Mouse (Mus musculus) E14TG2a.4 (cell line): Measurements from ENCODE around the gene Maats1.

Experiments used
- H3K27me3 ChIP-seq: 2 replicates; pipeline ENCODE4 v1.6.1; 2014; ENCODE audit warnings: low read length, control low read depth; ENCODE audit not compliant: insufficient read depth
- H3K36me3 ChIP-seq: 2 replicates; pipeline ENCODE4 v1.6.1; 2014; ENCODE audit warnings: low read length, control low read depth; ENCODE audit not compliant: insufficient read depth
- H3K4me1 ChIP-seq: replicated peaks from 2 replicates; pipeline ENCODE4 v1.6.1; 2014; ENCODE audit warnings: low read depth, low read length, control low read depth
- H3K4me3 ChIP-seq: replicated peaks from 2 replicates; pipeline ENCODE4 v1.5.1; 2014; ENCODE audit warnings: mild to moderate bottlenecking, low read length
- H3K9me3 ChIP-seq: 2 replicates; pipeline ENCODE4 v1.6.1; 2014; ENCODE audit warnings: low read length, control low read depth
- CTCF ChIP-seq: conservative IDR thresholded peaks from 2 replicates; pipeline ENCODE4 v1.5.1; 2014; ENCODE audit warnings: low read length
- NANOG ChIP-seq: IDR thresholded peaks from 2 replicates; pipeline ENCODE4 v1.6.1; 2014; ENCODE audit warnings: borderline replicate concordance, low read length, mixed read lengths
- POU5F1 ChIP-seq: IDR thresholded peaks from 2 replicates; pipeline ENCODE4 v1.6.1; 2014; ENCODE audit warnings: low read length, borderline replicate concordance

Gene Maats1

GRCm38 (mm10) chr16:38321452-38321935 is 20.4 kb downstream of the Maats1 start:
- H3K27me3 ChIP-seq, result peaks cover 19% of the 10 kb centered on the region
- H3K4me1 ChIP-seq, result peaks cover 10% of the 10 kb centered on the region; the same call in 1 of the 2 replicates
- no peak overlapping the region for H3K4me3 ChIP-seq
- no peak for TF ChIP-seq NANOG
- peak; percentile 64 for TF ChIP-seq CTCF
- H3K36me3 ChIP-seq, result no peaks in the 10 kb centered on the region
- no peaks in the 10 kb centered on the region for H3K9me3 ChIP-seq

DNA sequence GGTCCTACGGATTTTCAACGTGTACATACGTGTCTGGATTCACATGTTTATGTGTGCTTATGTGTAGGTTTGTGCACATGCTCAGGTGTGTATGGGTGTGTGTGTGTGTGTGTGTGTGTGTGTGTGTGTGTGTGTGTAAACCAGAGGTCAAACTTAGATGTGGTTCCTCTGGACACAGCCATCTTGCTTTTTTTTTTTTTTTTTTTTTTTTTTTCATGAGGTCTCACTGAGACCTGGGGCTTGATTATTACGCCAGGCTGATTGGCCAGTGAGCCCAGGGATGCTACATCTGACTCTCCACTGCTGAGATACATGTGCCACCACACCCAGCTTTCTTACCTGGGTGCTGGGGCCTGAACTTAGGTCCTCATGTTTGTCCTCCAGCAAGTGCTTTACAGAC is 22.9 kb downstream of the Maats1 start:
- TF ChIP-seq NANOG (no peak), POU5F1 (no peak)
- no peaks in the 10 kb centered on the region for H3K36me3 ChIP-seq
- H3K4me3 ChIP-seq, result no peak overlapping the region
- H3K27me3 ChIP-seq, result peaks cover 6% of the 10 kb centered on the region
- no peaks in the 10 kb centered on the region for H3K9me3 ChIP-seq
- peaks cover 7% of the 10 kb centered on the region; the same call in 1 of the 2 replicates for H3K4me1 ChIP-seq

DNA sequence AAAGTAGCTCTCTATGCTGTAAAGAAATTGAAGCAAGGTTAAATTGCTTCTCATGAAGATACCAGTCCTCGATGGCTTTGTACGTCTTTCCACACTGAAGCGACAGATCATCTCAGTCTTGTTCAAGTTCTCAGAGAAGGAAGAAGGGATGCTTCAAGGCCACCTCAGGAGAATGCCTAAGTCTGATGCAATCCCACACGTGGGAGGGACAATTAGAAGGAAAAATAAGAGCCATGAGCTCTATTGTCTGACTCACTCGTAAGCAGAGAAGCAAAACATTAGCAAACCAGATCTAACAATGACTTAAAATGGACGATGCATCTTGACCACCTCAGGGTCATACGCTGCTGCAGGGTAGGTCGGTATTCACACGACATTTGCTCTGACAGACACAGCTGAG is 23.5 kb downstream of the Maats1 start:
- H3K36me3 ChIP-seq, result no peaks in the 10 kb centered on the region
- 0 out of 2 replicates have a peak, but pooled peaks cover 2% of the 10 kb centered on the region for H3K27me3 ChIP-seq
- TF ChIP-seq CTCF (no peak), NANOG (no peak), POU5F1 (no peak)
- no peaks in the 10 kb centered on the region for H3K9me3 ChIP-seq
- H3K4me3 ChIP-seq, result no peak overlapping the region
- H3K4me1 ChIP-seq, result peaks cover 5% of the 10 kb centered on the region; the same call in 1 of the 2 replicates

DNA sequence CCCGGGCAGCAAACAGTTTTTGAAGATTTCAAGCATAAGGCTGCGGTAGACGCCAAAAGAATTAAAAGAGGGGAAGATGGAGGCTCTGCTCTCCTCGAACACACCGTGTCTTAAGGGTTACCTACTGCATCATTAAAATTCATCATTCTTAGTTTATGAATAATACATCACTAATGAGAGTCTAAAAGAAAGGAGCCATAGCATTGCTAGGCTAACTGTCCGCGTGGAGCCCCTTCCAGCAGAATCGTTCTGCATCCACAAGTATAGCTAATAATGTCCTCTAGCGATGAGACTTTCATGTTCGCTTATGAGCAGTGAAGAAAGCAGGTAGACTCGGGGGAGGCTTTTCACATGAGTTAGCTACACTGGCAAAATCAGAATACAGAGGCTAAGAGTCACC is 33.7 kb downstream of the Maats1 start:
- TF ChIP-seq CTCF, result no peak
- no peak for TF ChIP-seq POU5F1
- no peak for TF ChIP-seq NANOG
- H3K9me3 ChIP-seq, result no peaks in the 10 kb centered on the region
- H3K36me3 ChIP-seq, result no peaks in the 10 kb centered on the region
- peaks cover 35% of the 10 kb centered on the region for H3K27me3 ChIP-seq
- peaks cover 31% of the 10 kb centered on the region for H3K4me1 ChIP-seq
- H3K4me3 ChIP-seq, result no peak overlapping the region

GRCm38 (mm10) chr16:38307651-38308050 is 34.3 kb downstream of the Maats1 start:
- TF ChIP-seq NANOG (no peak), POU5F1 (no peak), CTCF (no peak)
- no peaks in the 10 kb centered on the region for H3K9me3 ChIP-seq
- peaks cover 31% of the 10 kb centered on the region for H3K4me1 ChIP-seq
- peaks cover 35% of the 10 kb centered on the region for H3K27me3 ChIP-seq
- H3K36me3 ChIP-seq, result no peaks in the 10 kb centered on the region
- H3K4me3 ChIP-seq, result no peak overlapping the region

DNA sequence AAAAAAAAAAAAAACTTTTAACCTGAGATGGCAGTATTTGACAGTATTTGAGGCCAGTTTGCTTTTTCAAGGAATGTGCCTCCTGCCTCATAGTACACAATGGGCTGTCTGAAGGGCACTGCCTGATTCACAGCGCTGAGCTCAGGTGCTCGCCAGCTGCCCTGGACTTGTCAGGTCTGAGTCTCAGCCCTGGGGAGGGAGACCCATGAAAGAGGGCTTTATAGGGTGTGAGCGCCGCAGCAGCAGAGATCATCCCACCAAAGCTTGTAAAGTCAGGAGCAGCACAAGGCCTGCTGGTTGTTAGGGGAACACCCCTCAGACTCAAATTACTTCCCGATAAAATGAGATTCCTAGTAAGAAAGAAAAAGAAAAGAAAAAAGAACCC is 34.7 kb downstream of the Maats1 start:
- TF ChIP-seq NANOG (no peak), CTCF (no peak), POU5F1 (no peak)
- Histone ChIP-seq H3K4me3 (no peak overlapping the region), H3K27me3 (peaks cover 35% of the 10 kb centered on the region), H3K9me3 (no peaks in the 10 kb centered on the region), H3K4me1 (peaks cover 31% of the 10 kb centered on the region), H3K36me3 (no peaks in the 10 kb centered on the region)

DNA sequence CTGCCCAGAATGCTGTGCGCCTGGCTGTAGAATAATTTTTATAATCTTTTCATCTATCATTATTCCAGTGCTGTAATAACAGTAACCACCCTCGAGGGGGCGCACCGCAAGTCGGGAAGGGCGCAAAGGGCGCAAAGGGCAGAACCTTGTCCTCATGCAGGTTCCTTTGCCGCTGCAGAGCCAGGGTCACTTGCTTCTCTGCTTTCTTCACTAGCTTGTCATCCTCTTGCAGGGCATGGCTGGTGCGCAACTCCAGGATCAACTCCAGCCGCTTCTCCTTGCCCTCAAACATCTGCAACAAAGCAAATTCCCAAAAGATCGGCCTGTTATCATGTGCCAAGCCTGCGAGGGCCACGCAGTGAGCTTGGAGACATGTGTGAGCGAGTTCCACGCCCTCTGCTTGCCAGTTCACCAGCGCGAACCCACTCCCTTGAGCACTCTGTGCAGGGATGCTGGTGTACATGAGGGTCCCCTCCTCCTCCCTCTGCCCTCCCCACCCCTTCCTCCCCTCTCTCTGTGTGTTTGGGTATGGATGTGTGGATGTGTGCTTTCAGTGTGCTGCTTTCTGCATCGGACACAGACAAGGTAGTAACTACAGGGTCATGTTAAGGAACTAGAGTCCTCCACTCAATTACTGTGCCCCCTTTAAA is 35.2 kb downstream of the Maats1 start:
- TF ChIP-seq POU5F1, result no peak
- TF ChIP-seq CTCF, result peak; percentile 93

GRCm38 (mm10) chr16:38304460-38305194 is 37.3 kb downstream of the Maats1 start:
- peak overlapping the region; percentile 43 for H3K4me3 ChIP-seq
- TF ChIP-seq NANOG (peak; percentile 34; the same call in 1 of the 2 replicates), POU5F1 (no peak), CTCF (no peak)

More for the DNA sequence above, 35.2 kb downstream of the Maats1 start:
- Histone ChIP-seq H3K9me3 (no peaks in the 10 kb centered on the region), H3K36me3 (no peaks in the 10 kb centered on the region), H3K27me3 (peaks cover 35% of the 10 kb centered on the region), H3K4me1 (peaks cover 31% of the 10 kb centered on the region), H3K4me3 (peak overlapping the region; percentile 63)

DNA sequence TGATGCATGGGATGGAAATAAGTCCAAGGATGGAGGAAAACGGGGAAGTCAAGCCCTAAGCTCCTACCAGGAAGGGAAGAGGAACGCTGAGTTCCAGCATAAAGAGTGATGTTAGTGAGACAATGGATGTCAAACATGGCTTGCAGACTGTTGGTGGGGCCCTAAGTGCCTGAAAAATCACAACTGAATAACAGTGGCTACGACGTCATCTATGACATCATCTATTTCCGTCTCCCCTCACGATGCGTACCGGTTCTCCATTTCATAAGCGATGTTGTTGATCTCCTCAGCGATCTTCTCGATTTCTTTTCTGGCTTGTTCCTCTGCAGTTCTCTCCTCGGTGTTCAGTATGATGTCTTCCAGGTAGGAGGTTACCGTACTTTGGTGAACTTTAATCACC is 39.6 kb downstream of the Maats1 start:
- no peaks in the 10 kb centered on the region for H3K36me3 ChIP-seq
- peaks cover 18% of the 10 kb centered on the region for H3K27me3 ChIP-seq
- no peak overlapping the region for H3K4me3 ChIP-seq
- H3K4me1 ChIP-seq, result peaks cover 34% of the 10 kb centered on the region
- H3K9me3 ChIP-seq, result no peaks in the 10 kb centered on the region
- TF ChIP-seq NANOG, result no peak

More at GRCm38 (mm10) chr16:38304460-38305194, 37.3 kb downstream of the Maats1 start:
- Histone ChIP-seq H3K4me1 (peaks cover 35% of the 10 kb centered on the region), H3K9me3 (no peaks in the 10 kb centered on the region), H3K36me3 (no peaks in the 10 kb centered on the region), H3K27me3 (peaks cover 31% of the 10 kb centered on the region)
